Mouse (Mus musculus) liver, postnatal 0 days (tissue): Measurements from ENCODE around the gene Ficd.

Experiments used
- CTCF ChIP-seq: sonication (generic); IDR thresholded peaks from 2 replicates; pipeline ENCODE4 v1.5.1; 2016; ENCODE audit warnings: antibody characterized with exemption, low read depth
- EP300 ChIP-seq: IDR thresholded peaks from 2 replicates; pipeline ENCODE4 v1.6.1; 2016; ENCODE audit warnings: antibody characterized with exemption, low read depth, mild to moderate bottlenecking

- TF ChIP-seq EP300 (peak; percentile 90), CTCF (no peak)
Observed at GRCm38 (mm10) chr5:113771213-113772162, 35.9 kb downstream of the Ficd start.
